Mouse (Mus musculus) small intestine, adult 2 months (tissue): Measurements from ENCODE around the gene Trpm6.

Experiments used
- CTCF ChIP-seq: fragments of 200-500 bp; IDR thresholded peaks from 2 replicates; pipeline ENCODE4 v1.5.1; 2012; ENCODE audit warnings: low read depth, mild to moderate bottlenecking, control low read depth, inconsistent platforms, low read length, moderate library complexity, mixed read lengths; ENCODE audit not compliant: insufficient replicate concordance, insufficient read length; ENCODE audit errors: extremely low read depth
- POLR2A ChIP-seq: fragments of 200-500 bp; IDR thresholded peaks from 2 replicates; pipeline ENCODE4 v1.6.1; 2012; ENCODE audit warnings: low read depth, mild to moderate bottlenecking, control low read depth, inconsistent platforms, low read length, moderate library complexity

DNA sequence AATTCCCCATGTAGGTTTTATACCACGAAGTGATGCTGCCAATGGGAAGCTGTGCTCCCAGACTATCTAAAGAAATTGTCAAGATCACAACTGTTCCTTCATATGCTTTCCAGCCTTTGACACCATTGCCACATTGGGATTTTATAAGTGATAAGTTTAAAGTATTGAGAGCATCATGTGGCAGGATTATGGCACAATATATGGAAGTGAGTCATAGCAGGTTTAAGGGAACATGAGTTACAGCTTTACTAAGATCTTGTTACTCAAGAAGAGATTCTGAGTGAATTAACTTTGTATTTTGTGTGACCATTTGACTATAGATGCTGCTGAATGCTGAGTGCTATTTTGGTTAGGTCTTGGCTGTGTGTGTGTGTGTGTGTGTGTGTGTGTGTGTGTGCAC is 21.8 kb downstream of the Trpm6 start:
- TF ChIP-seq POLR2A, result no peak
- TF ChIP-seq CTCF, result no peak
